Mouse (Mus musculus) cortical plate, adult 2 months (tissue): ENCODE measurements around the gene Mcrip1.

Source experiments
- CTCF ChIP-seq: fragments of 200-500 bp; IDR thresholded peaks from 2 replicates; pipeline ENCODE4 v1.5.1; 2011; ENCODE audit warnings: mild to moderate bottlenecking, control low read depth, low read length; ENCODE audit not compliant: insufficient read depth; ENCODE audit errors: extremely low read depth
- POLR2A ChIP-seq: fragments of 200-500 bp; IDR thresholded peaks from 2 replicates; pipeline ENCODE4 v1.6.1; 2011; ENCODE audit warnings: mild to moderate bottlenecking, low read length, control low read depth; ENCODE audit not compliant: insufficient read depth; ENCODE audit errors: extremely low read depth

- no peak for TF ChIP-seq POLR2A
- TF ChIP-seq CTCF: no peak
Measured at GRCm38 (mm10) chr11:120548214-120548613, 1.3 kb downstream of the Mcrip1 start.
